Mouse (Mus musculus): Measurements from ENCODE around the gene Sdk1. TPM values are rescaled to one million over a fixed set of nuclear protein-coding genes. Genes with fewer than 3 reads are reported as not detected.

Sdk1 gene
- total and polyA plus RNA-seq, 3 experiments, result 0.04 to 0.87 TPM; not detected in 1

DNA sequence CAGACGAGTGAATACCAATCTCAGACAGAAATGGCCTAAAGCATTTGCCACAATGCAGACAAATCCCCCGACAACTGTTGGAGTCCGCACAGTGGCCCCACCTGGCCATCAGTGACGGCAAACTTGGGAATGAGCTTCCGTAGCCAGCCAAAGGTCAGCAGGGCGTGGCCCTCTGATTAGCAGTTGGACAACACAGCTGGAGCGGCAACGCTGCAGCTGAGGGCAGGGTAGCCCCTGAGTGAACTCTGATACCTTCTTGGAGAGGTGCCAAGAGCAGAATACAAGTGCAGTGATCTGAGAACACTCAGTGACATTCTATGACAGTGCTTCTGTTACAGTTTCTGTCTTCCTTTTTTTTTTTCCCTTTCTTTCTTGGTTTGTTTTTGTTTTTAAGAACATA lies 610.9 kb downstream of the Sdk1 start:
- Histone ChIP-seq H3K27me3 (replicated peaks) (peaks cover 9% of the 10 kb centered on the region), H3K27ac (ENCODE audit: insufficient read depth, low read depth) (no peak overlapping the region), H3K9me3 (replicated peaks; ENCODE audit: low read length) (no peaks in the 10 kb centered on the region), H3K4me2 (ENCODE audit: insufficient read depth, low read depth, poor library complexity, severe bottlenecking) (no peak overlapping the region), H3K4me1 (ENCODE audit: control insufficient read depth in 1 of 2, insufficient read depth in 2 of 2) (no peaks in the 10 kb centered on the region), H3K9ac (ENCODE audit: insufficient read depth, low read depth) (no peak overlapping the region), H3K79me2 (replicated peaks; ENCODE audit: control insufficient read depth, extremely low read depth, insufficient read depth, poor library complexity, severe bottlenecking) (no peaks in the 10 kb centered on the region), H3K4me3 (replicated peaks in 1 of 3; ENCODE audit: low read depth in 2 of 3, low read length in 2 of 3, poor library complexity in 1 of 3) (no peak overlapping the region), H3K36me3 (replicated peaks in 1 of 2; ENCODE audit: control insufficient read depth in 1 of 2, insufficient read depth in 1 of 2, low read length in 1 of 2) (no peaks in the 10 kb centered on the region)
- no peak for DNase-seq (ENCODE audit: extremely low read depth)
- in situ Hi-C loops (cut with MboI; ENCODE audit: low pct_ligation_motif_present, low pct_unique_long_range_greater_than_20kb, low sequenced_read_pairs), result no loop called here
- dilution Hi-C loops (cut with MboI; ENCODE audit: extremely low pct_ligation_motif_present, extremely low pct_unique_long_range_greater_than_20kb, low sequenced_read_pairs), result no loop called here
- TF ChIP-seq CHD2 (IDR thresholded peaks at IDR 0.05; ENCODE audit: low read length) (no peak), JUN (IDR thresholded peaks at IDR 0.05; ENCODE audit: insufficient read depth, low read depth, low read length) (no peak), MAX (IDR thresholded peaks at IDR 0.05; ENCODE audit: low read length) (no peak), MEF2A (IDR thresholded peaks at IDR 0.05; ENCODE audit: borderline replicate concordance, low read depth, low read length) (no peak), E2F4 (IDR thresholded peaks at IDR 0.05; ENCODE audit: insufficient replicate concordance, low read depth, low read length) (no peak), IRF4 (IDR thresholded peaks at IDR 0.05; ENCODE audit: low read depth, low read length) (no peak)

DNA sequence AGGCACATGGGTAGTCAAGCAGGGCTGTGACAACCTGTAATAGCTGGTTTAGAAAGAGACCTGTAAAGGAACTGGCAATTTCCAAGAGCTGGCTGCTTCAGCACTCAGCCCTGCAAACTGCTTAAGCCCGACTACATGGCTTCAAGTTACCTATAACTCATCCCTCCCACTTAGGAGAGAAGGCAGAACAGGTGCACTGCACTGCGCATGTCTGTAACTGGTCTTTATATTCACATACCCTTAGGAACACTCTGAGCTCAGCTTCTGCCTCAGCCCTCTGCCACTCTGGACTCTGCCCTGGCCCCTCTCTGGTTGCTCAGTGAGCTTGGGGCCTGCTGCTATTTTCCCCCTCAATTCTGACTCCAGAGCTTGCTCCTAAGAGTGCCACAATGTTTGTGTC lies 615.2 kb downstream of the Sdk1 start:
- H3K27ac ChIP-seq (ENCODE audit: insufficient read depth, low read depth), result no peak overlapping the region
- H3K27me3 ChIP-seq (replicated peaks), result peaks cover 9% of the 10 kb centered on the region
- in situ Hi-C loops (cut with MboI; ENCODE audit: low pct_ligation_motif_present, low pct_unique_long_range_greater_than_20kb, low sequenced_read_pairs) (no loop called here), dilution Hi-C loops (cut with MboI; ENCODE audit: extremely low pct_ligation_motif_present, extremely low pct_unique_long_range_greater_than_20kb, low sequenced_read_pairs) (no loop called here)
- DNase-seq (ENCODE audit: extremely low read depth), result no peak
- H3K79me2 ChIP-seq (replicated peaks; ENCODE audit: control insufficient read depth, extremely low read depth, insufficient read depth, poor library complexity, severe bottlenecking), result no peaks in the 10 kb centered on the region
- TF ChIP-seq POLR2AphosphoS2 (IDR thresholded peaks at IDR 0.05; ENCODE audit: low read depth, low read length) (no peak), UBTF (IDR thresholded peaks at IDR 0.05; ENCODE audit: low read depth, low read length) (no peak), MAX (IDR thresholded peaks at IDR 0.05; ENCODE audit: low read length) (no peak), RCOR1 (conservative IDR thresholded peaks at IDR 0.05; ENCODE audit: low read depth, low read length) (no peak), IRF4 (IDR thresholded peaks at IDR 0.05; ENCODE audit: low read depth, low read length) (no peak), ELF1 (IDR thresholded peaks at IDR 0.05; ENCODE audit: low read depth, low read length) (no peak), JUN (IDR thresholded peaks at IDR 0.05; ENCODE audit: insufficient read depth, low read depth, low read length) (no peak), GABPA (IDR thresholded peaks at IDR 0.05; ENCODE audit: insufficient replicate concordance, low read depth, low read length) (no peak), ZNF384 (IDR thresholded peaks at IDR 0.05; ENCODE audit: low read depth, low read length) (no peak), SMC3 (IDR thresholded peaks at IDR 0.05; ENCODE audit: low read depth, low read length) (no peak), HCFC1 (IDR thresholded peaks at IDR 0.05; ENCODE audit: low read depth, low read length) (no peak), E2F4 (IDR thresholded peaks at IDR 0.05; ENCODE audit: insufficient replicate concordance, low read depth, low read length) (no peak), TCF12 (IDR thresholded peaks at IDR 0.05; ENCODE audit: low read depth, low read length) (no peak), EP300 (IDR thresholded peaks at IDR 0.05; ENCODE audit: low read length) (no peak), SIN3A (IDR thresholded peaks at IDR 0.05; ENCODE audit: low read length) (no peak), MYC (IDR thresholded peaks at IDR 0.05; ENCODE audit: low read depth, low read length) (no peak), MEF2A (IDR thresholded peaks at IDR 0.05; ENCODE audit: borderline replicate concordance, low read depth, low read length) (no peak), USF1 (IDR thresholded peaks at IDR 0.05; ENCODE audit: low read depth, low read length) (no peak)
- H3K4me1 ChIP-seq (ENCODE audit: control insufficient read depth in 1 of 2, insufficient read depth in 2 of 2), result no peaks in the 10 kb centered on the region
- no peak overlapping the region for H3K4me2 ChIP-seq (ENCODE audit: insufficient read depth, low read depth, poor library complexity, severe bottlenecking)
- no peaks in the 10 kb centered on the region for H3K36me3 ChIP-seq (replicated peaks in 1 of 2; ENCODE audit: control insufficient read depth in 1 of 2, insufficient read depth in 1 of 2, low read length in 1 of 2)
- H3K9ac ChIP-seq (ENCODE audit: insufficient read depth, low read depth), result no peak overlapping the region
- H3K4me3 ChIP-seq (replicated peaks in 1 of 3; ENCODE audit: low read depth in 2 of 3, low read length in 2 of 3, poor library complexity in 1 of 3), result no peak overlapping the region
- no peaks in the 10 kb centered on the region for H3K9me3 ChIP-seq (replicated peaks; ENCODE audit: low read length)

Measured in CH12.LX (cell line).